Mouse (Mus musculus) liver, adult 2 months (tissue): ENCODE data around the gene Ggt5. TPM values are rescaled to one million over a fixed set of nuclear protein-coding genes. Genes with fewer than 3 reads are reported as not detected.

Source experiments
- DNase-seq: peaks from one replicate; pipeline ENCODE4 v3.0.0-alpha.2; 2011; ENCODE audit warnings: low read depth, low spot score; ENCODE audit errors: extremely low read depth
- H3K27ac ChIP-seq: fragments of 200-500 bp; replicated peaks from 2 replicates; pipeline ENCODE4 v1.5.1; 2012; ENCODE audit warnings: low read depth, mild to moderate bottlenecking, control low read depth, inconsistent platforms, low read length; ENCODE audit not compliant: insufficient read depth
- H3K27me3 ChIP-seq: fragments of 200-500 bp; 2 replicates; pipeline ENCODE4 v1.6.1; 2012; ENCODE audit warnings: mild to moderate bottlenecking, moderate library complexity, low read length, inconsistent platforms; ENCODE audit not compliant: control insufficient read depth, insufficient read depth
- H3K36me3 ChIP-seq: fragments of 200-500 bp; 2 replicates; pipeline ENCODE4 v1.6.1; 2012; ENCODE audit warnings: low read length, inconsistent platforms; ENCODE audit not compliant: control insufficient read depth, insufficient read depth
- H3K4me1 ChIP-seq: fragments of 200-500 bp; 2 replicates; pipeline ENCODE4 v1.6.1; 2011; ENCODE audit warnings: low read length; ENCODE audit not compliant: control insufficient read depth, insufficient read depth
- H3K4me3 ChIP-seq: fragments of 200-500 bp; 2 replicates; pipeline ENCODE4 v1.5.1; 2011; ENCODE audit warnings: low read depth, mild to moderate bottlenecking, control low read depth, low read length, moderate library complexity; ENCODE audit not compliant: insufficient read depth
- H3K79me2 ChIP-seq: fragments of 200-500 bp; 2 replicates; pipeline ENCODE4 v1.6.1; 2012; ENCODE audit warnings: inconsistent platforms, mild to moderate bottlenecking, low read length, moderate library complexity; ENCODE audit not compliant: control insufficient read depth, insufficient read depth
- H3K9ac ChIP-seq: fragments of 200-500 bp; 2 replicates; pipeline ENCODE4 v1.6.1; 2012; ENCODE audit warnings: low read depth, mild to moderate bottlenecking, control low read depth, inconsistent platforms, low read length
- CTCF ChIP-seq: fragments of 200-500 bp; IDR thresholded peaks from 2 replicates; pipeline ENCODE4 v1.5.1; 2011; ENCODE audit warnings: low read depth, low read length, control low read depth
- POLR2A ChIP-seq: fragments of 200-500 bp; IDR thresholded peaks from 2 replicates; pipeline ENCODE4 v1.6.1; 2011; ENCODE audit warnings: low read length, control low read depth; ENCODE audit not compliant: insufficient read depth; ENCODE audit errors: extremely low read depth
- WGBS: fragments of 180-500 bp; shearing (Covaris S2); methylation state at CpG from one replicate; pipeline ENCODE4 v1.1.7; 2018; 5-methylcytosine and 5-hydroxymethylcytosine counted together
- polyA plus RNA-seq: library from polyadenylated mRNA; depleted of rRNA; stranded (reverse); fragments of >200 nt; gene quantifications from 2 replicates; pipeline ENCODE4 v1.2.3, GENCODE M21; 2012
- total RNA-seq: library from RNA; depleted of rRNA; stranded (reverse); fragments of >200 nt; gene quantifications from 2 replicates; pipeline ENCODE4 v1.2.3, GENCODE M21; 2014

Ggt5 gene
- total and polyA plus RNA-seq, 2 experiments: 1.2 to 10.6 TPM

- Histone ChIP-seq H3K27ac (no peak overlapping the region), H3K4me3 (no peak overlapping the region), H3K36me3 (no peaks in the 10 kb centered on the region), H3K9ac (no peak overlapping the region), H3K27me3 (no peaks in the 10 kb centered on the region), H3K4me1 (no peaks in the 10 kb centered on the region), H3K79me2 (no peaks in the 10 kb centered on the region)
- peak; percentile 50 for DNase-seq
- peak; percentile 82 for TF ChIP-seq CTCF
- TF ChIP-seq POLR2A: no peak
- 27% methylated on average over 20 of the region's 20 CpGs for WGBS
Measured at GRCm38 (mm10) chr10:75585876-75586552, 3.1 kb upstream of the Ggt5 start.

- WGBS: 87% methylated on average over 1 of the region's 1 CpGs
- no peak for DNase-seq
- H3K36me3 ChIP-seq: no peaks in the 10 kb centered on the region
- no peaks in the 10 kb centered on the region for H3K4me1 ChIP-seq
- no peak overlapping the region for H3K4me3 ChIP-seq
- H3K27ac ChIP-seq: no peak overlapping the region
- H3K27me3 ChIP-seq: no peaks in the 10 kb centered on the region
- no peak for TF ChIP-seq CTCF
- no peak for TF ChIP-seq POLR2A
- H3K79me2 ChIP-seq: no peaks in the 10 kb centered on the region
- H3K9ac ChIP-seq: no peak overlapping the region
Measured at GRCm38 (mm10) chr10:75586553-75586879, 2.6 kb upstream of the Ggt5 start.

- H3K27me3 ChIP-seq: no peaks in the 10 kb centered on the region
- no peaks in the 10 kb centered on the region for H3K4me1 ChIP-seq
- no peaks in the 10 kb centered on the region for H3K79me2 ChIP-seq
- TF ChIP-seq CTCF (no peak), POLR2A (no peak)
- DNase-seq: peak; percentile 39
- no peaks in the 10 kb centered on the region for H3K36me3 ChIP-seq
- no peak overlapping the region for H3K9ac ChIP-seq
- 79% methylated on average over 4 of the region's 4 CpGs for WGBS
- no peak overlapping the region for H3K4me3 ChIP-seq
- no peak overlapping the region for H3K27ac ChIP-seq
Measured at GRCm38 (mm10) chr10:75587781-75588180, 1.4 kb upstream of the Ggt5 start.

- no peak for DNase-seq
- Histone ChIP-seq H3K9ac (no peak overlapping the region), H3K27me3 (no peaks in the 10 kb centered on the region), H3K4me1 (no peaks in the 10 kb centered on the region), H3K4me3 (no peak overlapping the region), H3K27ac (no peak overlapping the region), H3K36me3 (no peaks in the 10 kb centered on the region), H3K79me2 (no peaks in the 10 kb centered on the region)
- 66% methylated on average over 5 of the region's 5 CpGs for WGBS
- TF ChIP-seq POLR2A (no peak), CTCF (no peak)
Measured at GRCm38 (mm10) chr10:75588336-75588735, 804 bp upstream of the Ggt5 start.

GRCm38 (mm10) chr10:75589651-75590050 lies 511 bp downstream of the Ggt5 start:
- peak overlapping the region; percentile 32 for H3K4me3 ChIP-seq
- no peak for DNase-seq
- no peaks in the 10 kb centered on the region for H3K27me3 ChIP-seq
- no peaks in the 10 kb centered on the region for H3K4me1 ChIP-seq
- H3K36me3 ChIP-seq: no peaks in the 10 kb centered on the region
- no peaks in the 10 kb centered on the region for H3K79me2 ChIP-seq
- 64% methylated on average over 16 of the region's 16 CpGs for WGBS
- TF ChIP-seq POLR2A (no peak), CTCF (no peak)
- H3K27ac ChIP-seq: peak overlapping the region; percentile 44
- peak overlapping the region; percentile 61 for H3K9ac ChIP-seq

GRCm38 (mm10) chr10:75591211-75591894 lies 2.2 kb downstream of the Ggt5 start:
- Histone ChIP-seq H3K4me1 (no peaks in the 10 kb centered on the region), H3K79me2 (no peaks in the 10 kb centered on the region), H3K4me3 (no peak overlapping the region), H3K9ac (peak overlapping the region; percentile 16; the same call in 1 of the 2 replicates), H3K27ac (peak overlapping the region; percentile 51), H3K27me3 (no peaks in the 10 kb centered on the region), H3K36me3 (no peaks in the 10 kb centered on the region)
- WGBS: 82% methylated on average over 12 of the region's 12 CpGs
- TF ChIP-seq CTCF: no peak
- no peak for TF ChIP-seq POLR2A
- DNase-seq: peak; percentile 53
